Mouse (Mus musculus) ZHBTc4 (cell line): ENCODE measurements at regions not wholly inside any gene's neighbourhood (a gene's known extent, or its start where the extent isn't known, plus 50 kb on each side); places are given as distances from the start of the nearest gene placed in this dataset.
"Not testable (repeated sequence)": the region's sequence is repeated elsewhere in the genome, so short reads cannot be mapped to it uniquely, and the experiment has no call there.

Source experiments
- DNase-seq: peaks from one replicate; pipeline ENCODE4 v3.0.0-alpha.2; 2011; ENCODE audit warnings: low read depth, low spot score

DNA sequence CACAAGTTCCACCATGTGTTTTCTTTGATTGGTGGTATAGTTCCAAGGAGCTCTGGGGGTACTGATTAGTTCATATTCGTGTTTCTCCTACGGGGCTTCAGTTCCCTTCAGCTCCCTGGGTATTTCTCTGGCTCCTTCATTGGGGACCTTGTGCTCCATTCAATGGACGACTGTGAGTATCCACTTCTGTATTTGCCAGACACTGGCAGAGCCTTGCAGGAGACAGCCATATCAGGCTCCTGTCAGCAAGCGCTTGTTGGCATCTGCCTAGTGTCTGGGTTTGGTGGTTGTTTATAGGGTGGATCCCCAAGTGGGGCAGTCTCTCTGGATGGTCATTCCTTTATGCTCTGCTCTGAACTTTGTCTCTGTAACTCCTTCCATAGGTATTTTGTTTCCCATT, 1905.5 kb upstream of the Sel1l start:
- not testable (repeated sequence) for DNase-seq

DNA sequence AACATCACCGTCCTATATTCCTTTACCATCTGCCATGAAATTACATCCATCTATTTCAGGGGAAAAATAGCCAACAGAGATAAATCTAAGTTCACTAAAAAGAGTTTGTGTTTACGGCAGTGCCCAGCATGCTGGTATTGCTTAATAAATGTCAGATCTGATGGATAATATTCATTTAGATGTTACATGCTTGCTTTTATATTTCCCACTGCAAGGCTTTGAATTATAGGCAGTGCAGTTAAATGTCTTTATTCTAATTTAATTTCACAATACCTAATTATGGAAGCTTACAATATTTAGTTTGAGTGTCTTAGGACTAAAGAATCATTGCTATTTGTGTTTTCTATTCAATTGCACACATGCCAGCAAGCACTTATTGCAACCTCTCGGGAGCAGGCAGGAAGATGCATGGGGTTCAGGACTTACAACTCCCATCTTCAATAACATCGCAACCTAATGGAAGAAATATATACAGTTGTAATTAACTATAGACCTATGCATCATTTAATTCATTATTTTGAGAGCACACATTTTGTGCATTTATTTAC, 1899.4 kb upstream of the Sel1l start:
- DNase-seq, result no peak

DNA sequence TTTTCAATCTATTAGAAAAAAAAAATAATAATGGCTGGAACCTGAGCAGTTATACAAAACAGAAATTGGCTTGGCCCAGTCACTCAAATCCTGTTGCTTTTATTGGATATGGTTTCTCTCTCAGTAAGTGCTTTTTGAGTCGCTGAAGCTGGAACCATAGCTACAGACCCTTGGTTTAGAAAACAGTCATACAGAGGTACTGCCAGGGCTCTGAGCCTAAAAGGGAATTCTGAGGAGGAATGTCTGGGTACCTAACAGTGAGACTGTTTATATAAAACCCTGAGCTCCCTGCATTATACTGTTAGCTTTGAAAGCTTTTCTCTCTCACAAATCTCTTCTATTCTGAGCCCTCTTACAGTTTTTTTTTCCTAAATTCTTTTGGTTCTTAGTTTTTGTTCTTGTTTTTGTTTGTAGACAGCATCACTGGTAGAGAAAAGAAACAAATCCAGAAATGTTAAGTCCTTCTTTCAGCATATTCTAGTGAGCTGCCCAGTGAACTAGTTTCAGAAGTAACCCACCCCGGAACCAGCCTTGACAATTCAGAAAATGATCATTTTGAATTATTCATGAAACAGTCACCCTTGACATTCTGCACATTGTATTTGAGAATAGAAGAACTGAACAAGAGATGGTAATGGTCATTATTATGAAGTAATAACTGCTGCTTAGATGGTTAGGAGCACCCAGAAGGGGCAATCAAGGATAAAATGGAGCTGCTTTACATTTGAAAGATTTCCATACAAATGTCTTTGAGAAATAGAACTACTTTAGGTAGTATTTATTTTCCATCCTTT, 1869.9 kb upstream of the Sel1l start:
- no peak for DNase-seq

DNA sequence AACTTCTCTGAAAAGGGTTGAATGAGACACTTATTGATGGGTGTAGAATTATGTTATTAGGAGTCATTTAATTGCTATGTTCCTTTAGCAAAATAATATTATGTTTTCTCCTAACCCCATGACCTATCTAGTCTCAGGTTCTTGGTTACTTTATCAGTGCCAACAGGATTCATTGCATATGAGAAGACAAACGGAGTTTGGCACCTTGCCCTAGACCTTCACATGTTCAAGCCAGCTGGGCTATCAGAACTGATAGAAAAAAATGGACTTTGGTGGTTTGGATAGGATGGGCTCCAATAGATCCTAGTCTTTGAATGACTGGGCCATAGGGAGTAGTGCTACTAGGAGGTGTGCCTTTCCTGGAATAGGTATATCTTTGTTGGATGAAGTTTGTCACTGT, 1857.0 kb upstream of the Sel1l start:
- DNase-seq, result no peak

DNA sequence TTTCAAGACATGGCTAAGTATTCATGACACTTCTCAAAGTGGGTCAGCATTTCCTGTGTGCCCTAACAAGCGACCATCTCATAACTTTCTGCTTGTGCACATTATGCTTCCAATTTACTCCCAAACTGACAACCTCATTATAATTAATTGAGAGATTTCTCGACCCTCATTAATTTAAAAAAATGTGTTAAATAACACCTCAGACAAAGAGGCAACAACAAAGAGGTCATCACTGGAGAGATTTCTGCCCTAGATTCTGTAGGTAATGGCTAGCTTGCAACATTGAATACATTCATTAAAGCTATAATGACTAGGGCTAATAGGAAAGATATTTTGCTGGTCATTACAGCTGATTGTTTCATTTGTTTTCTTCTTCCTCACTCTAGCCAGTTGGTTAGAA, 1838.2 kb upstream of the Sel1l start:
- DNase-seq, result no peak

DNA sequence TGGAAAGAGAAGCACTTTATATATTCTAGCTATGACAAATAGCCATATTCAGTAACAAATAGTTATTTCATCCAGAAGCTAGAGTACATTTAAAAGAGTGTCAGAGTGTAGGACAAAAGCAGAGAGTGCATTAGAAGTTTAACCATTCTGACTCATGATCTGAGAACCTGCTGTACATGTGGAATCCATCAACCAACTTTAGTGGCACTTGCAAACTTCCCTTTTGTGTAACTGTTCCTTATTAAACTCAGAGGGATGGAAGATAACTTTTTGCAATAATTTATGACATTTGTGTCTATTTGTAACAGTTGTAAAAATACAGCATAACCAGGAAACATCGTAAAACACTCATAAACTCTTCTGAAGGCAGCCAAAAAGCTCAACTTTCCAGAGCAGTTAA, 1835.4 kb upstream of the Sel1l start:
- DNase-seq, result no peak

DNA sequence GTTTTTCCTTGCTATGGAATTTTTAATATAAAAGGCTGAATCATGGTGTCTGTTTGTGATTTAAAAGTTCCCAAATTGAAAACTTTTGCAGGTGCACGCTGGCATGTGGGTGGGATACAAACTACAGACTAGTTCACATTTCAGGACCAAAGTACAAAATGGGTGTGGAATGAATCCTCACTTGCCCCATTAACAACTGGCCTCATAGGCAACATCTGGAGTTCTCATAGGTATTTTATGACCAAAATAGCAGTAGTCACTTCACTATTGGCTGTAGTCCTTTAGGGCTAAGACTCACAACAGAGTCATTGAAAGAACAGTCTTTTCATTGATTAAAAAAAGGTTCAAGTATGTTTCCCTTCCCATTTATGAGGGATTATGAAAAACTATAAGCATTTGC, 1828.5 kb upstream of the Sel1l start:
- DNase-seq, result no peak

DNA sequence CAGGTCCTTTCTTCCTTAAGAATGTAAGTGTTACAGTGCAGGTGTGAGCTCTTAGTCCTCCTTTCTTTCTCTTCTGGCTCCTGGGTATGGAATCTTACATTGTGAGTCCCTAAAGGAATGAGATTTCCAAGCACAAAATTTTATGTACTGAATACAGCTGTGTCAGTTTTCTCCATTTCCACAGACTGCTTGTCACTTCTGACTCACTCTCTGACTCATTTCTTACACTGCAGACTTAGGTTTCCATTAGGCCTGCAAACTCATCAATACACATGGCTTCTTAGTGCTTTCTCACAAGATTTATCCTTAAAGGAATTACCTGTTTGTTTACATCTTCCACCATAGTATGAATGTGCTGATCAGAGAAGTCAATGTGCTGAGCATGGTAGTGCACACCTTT, 1826.1 kb upstream of the Sel1l start:
- DNase-seq, result no peak

DNA sequence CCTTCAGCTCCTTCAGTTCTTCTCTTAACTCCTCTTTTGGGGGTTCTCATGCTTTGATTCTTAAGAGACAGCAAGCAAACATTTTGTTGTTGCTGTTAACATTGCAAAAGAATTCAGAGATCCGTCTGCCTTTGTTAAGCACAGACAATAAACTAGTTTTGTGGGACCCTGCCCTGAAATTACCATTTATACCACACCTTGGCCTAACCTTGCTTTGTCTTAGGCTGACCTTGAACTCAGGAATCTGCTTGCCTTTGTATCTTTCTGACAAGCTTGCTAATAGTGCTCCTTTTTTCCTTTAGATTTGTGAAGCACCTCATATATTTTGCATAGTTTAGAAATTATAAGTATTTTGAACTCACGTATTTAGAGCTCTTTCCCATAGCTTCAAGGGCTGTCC, 1820.3 kb upstream of the Sel1l start:
- DNase-seq, result peak; percentile 68

DNA sequence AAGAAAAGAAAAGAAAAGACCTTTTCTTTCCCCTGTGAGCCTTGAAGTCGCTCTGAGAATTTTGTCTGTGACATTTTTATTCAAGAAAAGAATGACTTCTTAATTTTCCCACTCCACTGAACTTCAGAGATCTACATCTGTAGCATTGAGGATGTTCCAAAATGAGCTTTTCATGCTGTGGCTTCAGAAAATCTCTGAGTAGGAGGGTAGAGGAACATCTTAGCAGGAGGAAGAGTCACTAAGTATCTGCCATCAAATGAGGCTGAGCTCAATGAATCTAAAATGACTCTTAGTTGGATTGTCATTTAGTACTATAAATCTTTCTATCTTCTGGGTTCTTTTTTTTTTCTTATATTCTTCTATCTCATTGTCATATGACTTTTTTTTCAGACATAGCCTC, 1817.8 kb upstream of the Sel1l start:
- no peak for DNase-seq
